ENCODE assay signal across 8 mouse cellular contexts in the genomic region with DNA sequence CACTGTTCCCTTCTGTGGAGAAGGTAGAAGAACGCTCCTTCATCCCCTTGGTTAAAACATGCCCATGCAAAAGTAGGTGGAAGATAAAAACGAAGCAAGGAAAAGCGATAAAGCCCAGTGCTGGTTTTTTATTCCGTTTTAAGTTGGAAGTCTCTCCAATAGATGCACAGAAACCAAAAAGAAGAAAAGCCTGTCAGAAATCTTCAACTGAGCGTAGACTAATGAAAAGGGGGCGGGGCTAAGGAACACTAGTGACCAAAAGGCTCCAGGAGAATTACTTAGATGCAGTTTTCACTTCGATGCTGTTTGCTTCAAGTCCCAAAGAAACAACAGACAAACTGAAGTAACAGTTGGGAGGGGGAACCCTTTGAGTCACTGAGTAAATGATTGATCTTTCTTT. TPM values are rescaled to one million over a fixed set of nuclear protein-coding genes. Genes with fewer than 3 reads are reported as not detected.
DNase-seq lines count a peak whose midpoint lies in the region; ATAC-seq and TF ChIP-seq lines count a peak whose summit lies in the region.

No protein-coding gene starts in this region.

- peak overlapping the region; percentile 84 for H3K4me2 ChIP-seq in heart, embryonic 13.5 days
- H3K4me2 ChIP-seq in hindbrain, embryonic 11.5 days (replicated peaks; ENCODE audit: low read depth, low read length): peak overlapping the region; percentile 91
- H3K4me2 ChIP-seq in liver, embryonic 14.5 days (ENCODE audit: low read depth): peak overlapping the region; percentile 98

- H3K4me1 ChIP-seq in heart, embryonic 13.5 days: peaks cover 17% of the 10 kb centered on the region
- peaks cover 5% of the 10 kb centered on the region for H3K4me1 ChIP-seq in ES-Bruce4 (ENCODE audit: control insufficient read depth, insufficient read depth, low read length)
- no peaks in the 10 kb centered on the region for H3K4me1 ChIP-seq in hindbrain, embryonic 11.5 days (replicated peaks; ENCODE audit: control insufficient read depth, insufficient read depth, low read length)
- peaks cover 13 to 16% of the 10 kb centered on the region in 2 experiments for H3K4me1 ChIP-seq in liver, embryonic 14.5 days (replicated peaks; ENCODE audit: control insufficient read depth in 2 of 2, insufficient read depth in 2 of 2, low read length in 1 of 2)

- no peak for TF ChIP-seq POLR2A in ES-Bruce4 (IDR thresholded peaks at IDR 0.05; ENCODE audit: insufficient read depth, low read length)

- no peaks in the 10 kb centered on the region for H3K9me3 ChIP-seq in heart, embryonic 13.5 days
- H3K9me3 ChIP-seq in ES-Bruce4 (replicated peaks; ENCODE audit: control insufficient read depth, insufficient read depth, low read length, poor library complexity, severe bottlenecking): no peaks in the 10 kb centered on the region
- no peaks in the 10 kb centered on the region for H3K9me3 ChIP-seq in hindbrain, embryonic 11.5 days (ENCODE audit: control insufficient read depth, low read length)
- H3K9me3 ChIP-seq in liver, embryonic 14.5 days (ENCODE audit: control insufficient read depth, low read length): no peaks in the 10 kb centered on the region

- intact Hi-C loops in heart, postnatal 10 days (cut with DNase I): no loop called here

- peak overlapping the region; percentile 84 for H3K4me3 ChIP-seq in heart, embryonic 13.5 days
- H3K4me3 ChIP-seq in ES-Bruce4 (ENCODE audit: low read depth, low read length): no peak overlapping the region
- 0 out of 2 replicates have a peak overlapping the region, but pooled peaks have one; percentile 90 for H3K4me3 ChIP-seq in hindbrain, embryonic 11.5 days (ENCODE audit: low read depth, low read length)
- H3K4me3 ChIP-seq in liver, embryonic 14.5 days (ENCODE audit: insufficient read depth in 1 of 2, low read depth in 2 of 2, low read length in 2 of 2): no peak overlapping the region

- no peak overlapping the region for H3K27ac ChIP-seq in heart, embryonic 13.5 days (replicated peaks)
- no peak overlapping the region for H3K27ac ChIP-seq in ES-Bruce4 (ENCODE audit: insufficient read depth, low read length)
- peak overlapping the region; percentile 96; the same call in 1 of the 2 replicates for H3K27ac ChIP-seq in hindbrain, embryonic 11.5 days (ENCODE audit: low read depth, low read length)
- H3K27ac ChIP-seq in liver, embryonic 14.5 days: no peak overlapping the region

- no peak overlapping the region for H3K9ac ChIP-seq in heart, embryonic 13.5 days
- H3K9ac ChIP-seq in ES-Bruce4 (ENCODE audit: low read depth, poor library complexity, severe bottlenecking): peak overlapping the region; percentile 94; the same call in 1 of the 2 replicates
- H3K9ac ChIP-seq in hindbrain, embryonic 11.5 days (ENCODE audit: low read depth, low read length): no peak overlapping the region
- H3K9ac ChIP-seq in liver, embryonic 14.5 days (replicated peaks): no peak overlapping the region

- no peak for TF ChIP-seq CTCF in ES-Bruce4 (IDR thresholded peaks at IDR 0.05; ENCODE audit: low read depth, low read length)
- no peak for TF ChIP-seq CTCF in liver, embryonic 14.5 days (IDR thresholded peaks at IDR 0.05; ENCODE audit: low read depth)

- no peaks in the 10 kb centered on the region for H3K36me3 ChIP-seq in heart, embryonic 13.5 days
- no peaks in the 10 kb centered on the region for H3K36me3 ChIP-seq in ES-Bruce4 (ENCODE audit: control insufficient read depth, insufficient read depth, low read length, poor library complexity, severe bottlenecking)
- no peaks in the 10 kb centered on the region for H3K36me3 ChIP-seq in hindbrain, embryonic 11.5 days (ENCODE audit: control insufficient read depth, insufficient read depth, low read length)
- no peaks in the 10 kb centered on the region for H3K36me3 ChIP-seq in liver, embryonic 14.5 days (replicated peaks; ENCODE audit: control insufficient read depth, insufficient read depth, low read depth)

- no peak for DNase-seq in heart, postnatal 10 days
- DNase-seq in hindbrain, embryonic 11.5 days (ENCODE audit: low spot score): peak; percentile 24
- DNase-seq in liver, embryonic 14.5 days (ENCODE audit: low read depth in 3 of 3, low spot score in 3 of 3): no peak
- DNase-seq in urinary bladder, postnatal 36 days (ENCODE audit: low spot score in 2 of 2): no peak
- no peak for DNase-seq in urinary bladder, postnatal 25 days (ENCODE audit: low spot score)

- TF ChIP-seq EP300 in ES-Bruce4 (IDR thresholded peaks at IDR 0.05; ENCODE audit: insufficient read depth, low read depth, low read length): no peak
- no peak for TF ChIP-seq EP300 in liver, embryonic 14.5 days (IDR thresholded peaks at IDR 0.05; ENCODE audit: low read depth)

- no peaks in the 10 kb centered on the region for H3K27me3 ChIP-seq in heart, embryonic 13.5 days (replicated peaks)
- H3K27me3 ChIP-seq in ES-Bruce4 (ENCODE audit: control insufficient read depth, insufficient read depth, low read length, poor library complexity, severe bottlenecking): no peaks in the 10 kb centered on the region; the same call in 1 of the 2 replicates
- no peaks in the 10 kb centered on the region for H3K27me3 ChIP-seq in hindbrain, embryonic 11.5 days (ENCODE audit: control insufficient read depth, insufficient read depth, low read length)
- no peaks in the 10 kb centered on the region; the same call in 1 of the 2 replicates for H3K27me3 ChIP-seq in liver, embryonic 14.5 days (ENCODE audit: control insufficient read depth, insufficient read depth, low read length)

- WGBS in heart, embryonic 13.5 days: 42% methylated on average over 7 of the region's 7 CpGs
- WGBS in hindbrain, embryonic 11.5 days: 45% methylated on average over 7 of the region's 7 CpGs
- WGBS in liver, embryonic 14.5 days (ENCODE audit: insufficient replicate concordance): 30% methylated on average over 7 of the region's 7 CpGs

- ATAC-seq in heart, embryonic 13.5 days (ENCODE audit: extremely low read depth, insufficient number of reproducible peaks, low FRiP score, low TSS enrichment): no peak
- no peak for ATAC-seq in hindbrain, embryonic 11.5 days (ENCODE audit: low FRiP score)
- ATAC-seq in liver, embryonic 14.5 days (ENCODE audit: insufficient read depth): no peak
- no peak for ATAC-seq in cerebellum, adult (ENCODE audit: insufficient number of reproducible peaks, low FRiP score, low TSS enrichment)

RNA-seq across cellular contexts. Expression of a gene that starts 1.2 kb away (rescaled TPM):
- 44.2 and 57.4 TPM in 2 replicates for polyA plus RNA-seq in heart, embryonic 13.5 days (2015; fragmentation: Nextera tagmentation; extraction: Ambion mirVana)
- total RNA-seq in heart, postnatal 10 days (2021): 10 to 100 TPM; 22.0 to 24.5 TPM
- polyA plus RNA-seq in ES-Bruce4 (2011; ENCODE audit: insufficient read depth, insufficient read length, low read depth, missing spikeins): 50.5 and 65.8 TPM in 2 replicates
- 85.5 and 103 TPM in 2 replicates for polyA plus RNA-seq in hindbrain, embryonic 11.5 days (2014; fragmentation: Nextera tagmentation; extraction: Ambion mirVana)
- polyA plus RNA-seq in liver, embryonic 14.5 days (2012; rRNA removed): 1.8 and 3.2 TPM in 2 replicates
- polyA plus RNA-seq in liver, embryonic 14.5 days (2014; fragmentation: Nextera tagmentation; extraction: Ambion mirVana): 12.8 and 13.5 TPM in 2 replicates

Comparison
In these comparisons a context has a peak if more than half of its experiments do, and no peak if none do; other contexts are left out.
1. H3K4me3 ChIP-seq: peak in heart, embryonic 13.5 days (single experiment) and hindbrain, embryonic 11.5 days (single experiment); none in ES-Bruce4 (single experiment) and liver, embryonic 14.5 days (0 of 2).
2. Peak in every context shown above with its lines, with median percentiles within 50 percentile points of each other: H3K4me2 ChIP-seq.